8 mouse cellular contexts compared by ENCODE assay signal in genomic region chr11:42067788-42068187, GRCm38 (mm10).
DNase-seq lines count a peak whose midpoint lies in the region; ATAC-seq and TF ChIP-seq lines count a peak whose summit lies in the region.

No protein-coding gene starts in this region.

- no peak overlapping the region for H3K4me3 ChIP-seq in midbrain, embryonic 10.5 days
- no peak overlapping the region for H3K4me3 ChIP-seq in midbrain, embryonic 13.5 days (replicated peaks)
- H3K4me3 ChIP-seq in myocyte: no peak overlapping the region

- H3K4me1 ChIP-seq in midbrain, embryonic 10.5 days: no peaks in the 10 kb centered on the region
- no peaks in the 10 kb centered on the region for H3K4me1 ChIP-seq in midbrain, embryonic 13.5 days (replicated peaks)

- H3K9me3 ChIP-seq in midbrain, embryonic 10.5 days (replicated peaks): no peaks in the 10 kb centered on the region
- H3K9me3 ChIP-seq in midbrain, embryonic 13.5 days: no peaks in the 10 kb centered on the region

- H3K27ac ChIP-seq in midbrain, embryonic 10.5 days (replicated peaks): no peak overlapping the region
- no peak overlapping the region for H3K27ac ChIP-seq in midbrain, embryonic 13.5 days

- WGBS in midbrain, embryonic 10.5 days: 13% methylated on average over 5 of the region's 5 CpGs
- 11% methylated on average over 5 of the region's 5 CpGs for WGBS in midbrain, embryonic 13.5 days

- H3K79me2 ChIP-seq in myocyte (ENCODE audit: control insufficient read depth, insufficient read depth): no peaks in the 10 kb centered on the region

- no peak for ATAC-seq in midbrain, embryonic 13.5 days
- no peak for ATAC-seq in megakaryocyte-erythroid progenitor cell, adult 5-6 weeks (replicated peaks; ENCODE audit: low FRiP score, low TSS enrichment, poor library complexity, severe bottlenecking)

- peak; percentile 15 for DNase-seq in midbrain, embryonic 10.5 days (ENCODE audit: low spot score)
- DNase-seq in cerebellum, adult 11-12 months: peak; percentile 21
- peak; percentile 20 to 52 for DNase-seq in frontal cortex, postnatal 25 days (ENCODE audit: low spot score in 2 of 2)
- DNase-seq in layer of hippocampus, adult 9-10 months (ENCODE audit: low spot score): peak; percentile 53
- DNase-seq in thymus, postnatal 4 days: no peak

- no peak overlapping the region for H3ac ChIP-seq in myocyte (ENCODE audit: control insufficient read depth, insufficient read length)

- H3K4me2 ChIP-seq in midbrain, embryonic 13.5 days (replicated peaks): no peak overlapping the region
- peak overlapping the region; percentile 48 for H3K4me2 ChIP-seq in myocyte (ENCODE audit: low read depth)

- no peaks in the 10 kb centered on the region for H3K36me3 ChIP-seq in midbrain, embryonic 10.5 days
- H3K36me3 ChIP-seq in midbrain, embryonic 13.5 days: no peaks in the 10 kb centered on the region
- H3K36me3 ChIP-seq in myocyte (ENCODE audit: control insufficient read depth, insufficient read depth): no peaks in the 10 kb centered on the region

- H3K27me3 ChIP-seq in midbrain, embryonic 10.5 days (ENCODE audit: low read depth, poor library complexity, severe bottlenecking): no peaks in the 10 kb centered on the region
- no peaks in the 10 kb centered on the region for H3K27me3 ChIP-seq in midbrain, embryonic 13.5 days
- H3K27me3 ChIP-seq in myocyte (ENCODE audit: control insufficient read depth, insufficient read depth, insufficient read length): no peaks in the 10 kb centered on the region

- no peak overlapping the region for H3K9ac ChIP-seq in midbrain, embryonic 13.5 days (replicated peaks)

- TF ChIP-seq POLR2A in myocyte (IDR thresholded peaks at IDR 0.05; ENCODE audit: insufficient read length, low read depth): no peak

TF ChIP-seq in myocyte, 11 proteins besides CTCF, POLR2A, EP300 and RAD21:
- TF ChIP-seq MYOD1 (IDR thresholded peaks at IDR 0.05; ENCODE audit: control insufficient read depth in 1 of 3, insufficient read length in 2 of 3, low read depth in 2 of 3): no peak
- no peak for TF ChIP-seq MYOG (IDR thresholded peaks at IDR 0.05; ENCODE audit: control insufficient read depth in 1 of 3, insufficient read depth in 1 of 3, insufficient read length in 2 of 3, low read depth in 2 of 3)
